Mouse (Mus musculus): ENCODE measurements around the gene Galnt2.

Galnt2 gene

DNA sequence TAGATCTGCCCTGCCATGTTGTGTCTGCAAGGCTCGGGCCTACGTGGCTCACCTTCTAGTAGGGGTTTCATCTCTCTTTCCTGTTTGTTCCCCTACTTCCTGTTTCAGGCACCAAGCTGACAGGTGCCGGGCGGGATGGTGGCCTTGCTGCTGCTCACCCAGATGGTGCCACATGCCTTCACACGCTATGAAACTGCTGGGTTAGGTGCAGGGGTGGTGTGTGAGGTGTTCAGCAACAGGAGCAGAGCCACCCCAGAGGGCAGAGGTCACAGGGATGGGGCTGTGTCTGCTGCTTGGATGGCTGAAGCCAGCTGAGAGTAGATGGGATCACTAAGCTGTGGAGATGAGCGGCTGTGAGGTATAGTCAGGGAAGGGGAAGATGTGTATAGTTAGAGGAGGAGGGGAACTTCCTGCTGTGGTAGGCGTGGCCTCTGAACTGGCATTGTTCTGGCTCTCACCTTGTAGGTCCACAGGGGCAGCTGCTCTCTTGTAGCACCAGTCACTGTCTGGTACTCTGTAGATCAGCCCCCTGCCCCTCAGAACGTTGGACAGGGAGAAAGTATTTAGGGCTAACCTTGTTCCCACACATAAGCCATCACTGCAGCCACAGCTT, 42.5 kb downstream of the Galnt2 start:
- no peak for DNase-seq

DNA sequence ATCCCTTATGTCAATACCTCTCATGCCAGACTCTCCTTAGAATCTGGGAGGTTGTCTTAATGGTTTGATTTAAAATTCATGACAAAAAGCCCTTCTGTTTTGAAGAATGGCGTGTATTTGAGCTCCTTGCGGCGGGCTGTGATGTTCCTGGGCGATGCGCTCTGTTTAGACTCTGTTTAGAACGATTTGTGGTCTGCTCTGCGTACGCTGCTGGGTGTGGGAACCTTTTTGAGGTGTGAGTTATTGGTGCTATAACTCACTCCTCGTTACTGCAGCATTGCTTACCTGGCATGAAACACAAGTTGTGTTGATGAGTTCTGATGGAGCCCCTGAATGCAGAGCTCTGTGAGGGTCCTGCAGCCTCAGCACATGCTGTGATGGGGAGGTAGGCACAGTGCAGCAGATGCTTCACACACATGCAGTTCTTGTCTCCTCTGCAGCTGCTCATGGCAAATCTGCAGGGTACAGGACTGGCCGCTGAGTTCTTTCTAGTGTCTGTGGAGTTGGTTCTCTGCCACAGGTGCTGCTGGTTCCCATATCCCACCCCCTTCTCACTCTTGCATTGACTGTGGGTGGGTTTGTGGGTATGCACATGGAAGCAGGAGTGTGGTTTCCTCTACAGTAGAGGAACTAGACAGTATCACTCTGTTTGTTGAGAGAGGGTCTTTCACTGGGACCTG, 43.4 kb downstream of the Galnt2 start:
- DNase-seq, result no peak

GRCm38 (mm10) chr8:124275377-124276071, 44.3 kb downstream of the Galnt2 start:
- no peak for DNase-seq

GRCm38 (mm10) chr8:124277951-124278910, 47.0 kb downstream of the Galnt2 start:
- peak in 1 of 2 experiments; percentile 52 for DNase-seq

DNA sequence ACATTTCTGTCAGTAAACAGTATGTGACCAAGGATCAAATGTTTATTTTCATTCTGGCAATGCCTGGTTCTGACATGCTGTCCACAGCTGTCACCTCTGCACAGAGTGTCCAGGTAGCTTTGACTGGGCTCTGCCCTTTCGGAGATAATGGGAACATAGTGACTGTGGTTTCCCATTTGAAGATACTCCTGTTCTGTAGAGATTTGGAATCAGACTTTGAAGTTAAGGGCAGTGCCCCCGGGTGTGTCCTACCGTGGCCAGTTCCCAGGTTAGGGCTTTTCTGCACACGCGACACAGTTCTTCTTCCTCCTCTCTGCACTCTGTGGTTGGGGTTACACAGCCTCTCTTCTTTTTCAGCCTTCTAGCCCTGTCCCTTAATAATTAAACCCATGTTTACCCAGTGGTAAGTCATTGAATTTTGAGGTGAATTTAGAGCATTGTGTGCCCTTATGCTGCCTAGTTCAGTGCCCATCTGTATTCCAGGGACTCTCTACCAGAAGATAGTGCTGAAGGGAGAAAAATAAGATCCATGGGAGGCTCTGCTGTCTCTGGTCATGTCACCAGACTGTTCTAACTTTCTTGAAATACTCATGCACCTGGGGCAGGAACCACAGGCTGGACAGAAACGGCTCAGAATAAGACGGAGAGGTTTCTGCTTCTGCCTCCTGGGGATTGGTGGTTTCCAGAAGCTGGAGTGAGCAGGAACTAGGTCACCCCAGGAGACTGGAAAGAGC, 47.9 kb downstream of the Galnt2 start:
- DNase-seq, result no peak

DNA sequence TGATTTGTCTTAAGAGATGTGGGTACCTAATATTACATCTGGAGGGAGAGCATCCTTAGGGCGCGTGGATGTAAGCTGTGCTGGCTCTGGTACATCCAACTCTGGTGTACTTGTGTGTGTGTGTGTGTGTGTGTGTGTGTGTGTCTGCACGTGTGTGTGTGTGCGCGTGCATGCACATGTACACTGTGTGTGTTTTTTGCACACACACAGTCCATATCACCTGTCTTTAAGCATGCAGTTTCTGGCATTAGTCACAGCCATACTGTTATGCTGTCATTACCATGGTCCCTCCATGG, 48.4 kb downstream of the Galnt2 start:
- DNase-seq, result no peak

DNA sequence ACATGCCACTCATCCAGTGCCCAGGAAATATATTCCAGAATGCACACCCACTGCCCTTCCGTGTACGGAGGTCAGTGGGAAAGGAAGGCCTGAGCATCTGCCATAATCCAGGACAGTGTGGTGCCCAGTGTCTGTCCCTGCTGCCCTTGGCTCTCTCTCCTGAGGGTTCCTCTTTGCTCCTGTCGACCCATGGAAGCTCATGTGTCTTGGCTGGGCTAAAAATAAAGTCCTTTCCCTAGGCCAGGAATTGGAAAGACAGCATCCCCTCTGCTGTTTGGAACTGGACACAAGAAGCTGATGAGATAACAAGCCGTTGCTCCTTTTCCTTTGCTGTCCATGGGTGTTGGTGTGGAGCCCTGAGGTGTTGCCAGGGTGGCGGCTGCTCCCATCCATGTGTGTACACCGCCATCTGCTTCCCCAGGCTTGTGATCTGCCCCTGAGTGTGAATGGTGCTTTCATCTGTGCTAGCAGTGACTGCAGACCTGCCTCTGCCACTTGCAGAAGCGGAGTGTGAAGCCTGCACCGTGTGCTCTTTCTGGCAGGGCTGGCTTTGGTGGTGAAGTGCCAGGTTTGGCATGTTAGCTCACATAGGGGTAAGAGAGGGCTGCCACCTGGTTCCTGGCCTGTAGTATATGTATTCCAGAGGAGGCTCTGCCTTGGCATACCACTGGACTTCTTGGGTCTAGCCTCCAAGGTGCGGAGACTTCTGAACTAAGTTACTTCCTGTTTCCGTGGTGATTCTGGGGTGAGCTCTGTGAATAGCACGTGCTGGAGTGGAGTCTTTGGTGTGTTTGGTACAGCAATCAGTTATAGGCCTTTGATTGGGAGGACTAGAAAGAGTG, 50.7 kb downstream of the Galnt2 start:
- peak; percentile 72 to 73 for DNase-seq

DNA sequence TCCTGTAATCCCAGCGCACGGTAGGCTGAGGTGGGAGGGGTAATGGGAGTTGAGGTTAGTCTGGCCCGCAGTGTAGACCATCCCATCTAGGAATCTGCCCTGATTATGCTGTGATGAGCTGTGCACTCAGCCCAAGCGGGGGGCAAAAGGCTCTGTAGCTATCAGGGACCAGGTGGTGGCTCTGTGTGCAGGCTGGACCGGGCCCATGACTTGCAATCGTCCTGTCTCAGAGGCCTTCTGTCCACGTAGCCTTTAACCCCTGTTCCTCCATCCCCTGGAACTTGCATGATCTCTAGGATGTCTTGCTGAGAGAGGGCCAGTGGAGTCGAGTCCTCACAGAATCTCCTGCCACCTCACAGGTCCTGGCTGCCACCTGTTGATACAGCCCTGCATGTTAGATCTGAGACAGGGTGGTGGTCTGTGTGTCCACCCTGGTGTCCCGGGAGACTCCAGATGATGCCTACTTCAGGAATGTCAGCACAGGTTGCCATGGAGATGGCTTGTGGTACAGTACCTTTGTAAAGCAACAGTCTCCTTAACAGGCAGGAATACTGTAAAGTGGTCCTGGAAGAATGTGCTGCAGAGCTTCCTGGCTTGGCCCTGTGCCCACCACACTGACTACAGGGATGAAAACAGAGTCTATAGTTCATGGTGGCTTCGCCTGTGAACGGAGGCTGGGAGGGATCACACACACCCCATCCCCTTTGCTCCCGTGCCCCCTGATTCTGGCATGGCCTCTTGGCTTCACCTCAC, 51.9 kb downstream of the Galnt2 start:
- peak in 1 of 2 experiments; percentile 71 for DNase-seq

DNA sequence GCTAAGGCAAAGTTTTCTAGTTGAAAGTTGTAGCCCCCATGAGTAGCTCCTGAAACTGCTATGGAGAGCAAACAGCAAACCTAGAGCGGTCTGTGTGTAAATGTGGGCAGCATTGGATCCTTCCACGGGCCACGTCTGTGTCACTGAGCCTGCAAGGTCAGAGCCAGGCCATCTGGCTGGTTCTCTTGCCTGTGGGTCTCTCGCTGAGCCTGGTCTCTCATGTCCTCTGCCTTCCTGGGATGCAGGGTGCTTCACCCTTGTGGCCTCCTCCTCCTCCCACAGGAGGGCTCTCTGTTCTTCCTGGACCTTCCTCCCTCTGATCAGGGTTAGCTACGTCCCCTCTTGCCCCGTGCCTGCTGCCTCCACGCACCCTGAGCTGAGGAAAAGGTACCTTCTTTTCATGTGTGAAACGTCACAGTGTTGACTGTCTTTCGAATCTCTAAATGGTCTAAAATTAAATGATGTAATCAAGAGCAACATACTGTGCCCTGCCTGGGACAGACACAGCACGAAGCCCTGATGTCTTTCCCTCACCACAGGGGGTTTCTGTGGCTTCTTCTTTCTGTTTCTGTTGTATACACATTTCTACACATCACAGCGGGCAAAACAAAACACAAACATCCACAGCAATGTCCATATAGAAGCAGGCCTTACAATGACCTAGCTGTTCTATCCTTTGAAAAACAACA, 52.6 kb downstream of the Galnt2 start:
- peak in 1 of 2 experiments; percentile 54 for DNase-seq

DNA sequence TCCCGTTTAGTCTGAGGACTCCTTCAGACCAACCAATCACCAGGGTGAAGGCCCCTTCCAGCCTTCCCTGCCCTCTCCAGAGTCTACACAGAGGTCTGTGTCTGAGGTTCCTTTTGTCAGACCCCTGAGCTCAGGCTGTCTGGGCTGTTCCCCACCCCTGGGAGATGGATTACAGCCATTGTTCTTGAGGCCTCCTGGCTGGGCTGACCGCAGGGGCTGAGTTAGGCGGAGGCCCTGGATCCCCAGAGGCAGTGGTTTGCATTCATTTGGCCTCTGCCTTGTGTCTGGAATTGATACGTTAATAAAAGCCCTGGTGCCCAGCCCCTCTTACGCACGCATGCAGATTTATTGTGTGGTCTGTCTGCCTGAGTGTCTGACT, 53.1 kb downstream of the Galnt2 start:
- peak in 1 of 2 experiments; percentile 23 for DNase-seq

DNA sequence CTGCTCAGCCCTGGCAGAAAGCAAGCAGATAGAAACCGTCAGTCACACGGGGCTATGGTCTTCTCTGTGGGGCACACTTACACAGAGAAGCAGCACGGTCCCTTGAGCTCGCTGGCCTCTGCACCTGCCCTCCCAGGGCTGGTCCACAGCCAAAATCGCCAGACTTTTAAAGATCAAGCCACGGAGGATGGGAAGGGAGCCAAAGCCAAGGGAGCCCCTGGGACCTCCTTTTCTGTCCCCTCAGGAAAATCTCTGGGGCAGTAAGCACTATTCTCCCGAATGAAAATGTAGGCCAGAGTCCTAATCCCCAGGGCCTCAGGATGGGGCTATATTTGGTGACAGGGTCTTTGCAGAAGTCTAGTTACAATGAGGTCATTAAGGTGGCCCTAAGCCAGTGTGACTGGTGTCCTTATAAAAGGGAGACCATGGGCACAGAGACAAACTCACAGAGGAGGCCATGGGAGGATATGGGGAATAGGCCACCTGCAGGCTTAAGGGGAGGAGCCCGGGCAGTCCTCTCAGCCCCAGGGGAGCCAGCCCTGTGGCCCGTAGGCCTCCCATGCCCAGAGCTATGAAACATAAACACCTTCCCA, 53.9 kb downstream of the Galnt2 start:
- peak; percentile 76 to 82 for DNase-seq

DNA sequence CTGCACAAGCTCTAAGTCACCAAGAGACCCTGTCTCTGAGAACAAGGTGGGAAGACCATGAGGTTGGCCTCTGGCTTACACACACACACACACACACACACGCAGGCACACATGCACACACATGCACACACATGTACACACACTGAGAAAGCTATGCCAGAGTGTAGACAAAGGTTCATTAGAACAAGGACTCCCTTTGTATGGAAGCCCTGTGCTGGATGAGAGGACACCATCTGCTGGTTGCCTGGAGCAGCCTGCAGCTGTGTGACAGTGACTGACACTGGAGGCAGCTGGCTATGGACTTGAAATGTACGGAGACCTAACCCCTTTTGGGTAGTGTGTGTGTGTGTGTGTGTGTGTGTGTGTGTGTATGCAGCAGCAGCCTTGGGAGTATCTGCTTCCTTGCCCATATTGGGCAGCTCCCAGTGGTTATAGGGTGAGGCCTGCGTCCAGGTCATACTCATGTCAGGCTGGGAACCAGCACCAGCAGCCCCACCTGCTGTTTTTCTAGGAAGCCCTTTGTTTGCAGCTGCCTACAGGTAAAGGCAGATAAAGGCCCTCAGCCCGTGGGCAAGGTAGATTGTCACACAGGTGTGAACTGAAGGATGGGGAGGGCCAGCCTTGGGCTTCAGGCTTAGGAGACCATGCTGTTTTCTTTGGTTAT, 55.4 kb downstream of the Galnt2 start:
- peak in 1 of 2 experiments; percentile 35 for DNase-seq

DNA sequence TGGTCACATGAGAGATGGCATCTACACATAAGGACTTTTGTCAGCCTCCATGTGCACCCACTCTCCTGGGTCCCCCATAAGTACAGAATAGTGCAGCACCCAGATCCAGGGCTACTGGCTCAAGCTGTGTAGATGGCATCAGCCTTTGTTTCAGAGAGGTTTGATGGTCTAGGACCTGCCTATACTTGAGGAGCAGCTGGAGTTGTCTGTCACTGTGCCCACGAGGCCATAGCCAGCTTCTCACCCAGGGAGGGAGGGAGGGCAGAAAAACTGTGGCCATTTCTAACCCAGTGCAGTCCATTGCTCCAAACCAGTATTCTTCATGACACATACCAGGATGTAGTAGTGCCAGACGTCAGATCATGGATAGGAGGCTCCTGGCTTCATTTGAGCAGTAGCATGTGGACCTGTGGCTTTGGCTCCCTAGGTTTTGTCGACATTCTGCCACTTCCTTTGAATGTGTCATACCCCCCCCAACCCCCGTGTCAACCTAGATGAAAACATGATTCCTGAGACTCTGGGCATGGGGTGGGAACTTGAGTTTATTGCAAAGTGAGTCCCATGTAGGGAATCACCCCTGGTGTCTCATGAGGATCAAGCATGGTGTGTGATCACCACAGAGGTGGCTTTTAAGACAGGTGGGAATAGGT, 57.1 kb downstream of the Galnt2 start:
- peak in 1 of 2 experiments; percentile 62 for DNase-seq

GRCm38 (mm10) chr8:124289481-124290050, 58.4 kb downstream of the Galnt2 start:
- peak in 1 of 2 experiments; percentile 73 for DNase-seq

GRCm38 (mm10) chr8:124290911-124291691, 59.9 kb downstream of the Galnt2 start:
- DNase-seq, result peak; percentile 61 to 74

DNA sequence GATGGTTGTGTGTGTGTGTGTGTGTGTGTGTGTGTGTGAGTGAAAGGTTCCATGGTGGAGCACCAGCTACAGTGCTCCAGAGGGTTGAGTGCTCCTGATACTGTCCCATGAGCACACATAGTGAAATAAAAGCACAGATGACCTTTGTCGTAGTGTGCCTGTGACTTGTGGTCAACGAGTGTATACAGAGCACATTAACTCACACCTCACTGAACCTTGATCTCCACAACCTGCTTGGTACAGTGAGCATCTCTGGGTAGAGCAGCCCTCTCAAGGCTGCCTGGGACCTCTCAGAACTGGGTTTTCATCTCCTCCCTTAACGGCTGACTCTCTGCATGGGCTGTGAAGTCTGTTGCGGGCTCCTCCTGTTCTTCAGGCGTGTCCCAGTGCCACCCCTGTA, 60.5 kb downstream of the Galnt2 start:
- DNase-seq, result no peak

DNA sequence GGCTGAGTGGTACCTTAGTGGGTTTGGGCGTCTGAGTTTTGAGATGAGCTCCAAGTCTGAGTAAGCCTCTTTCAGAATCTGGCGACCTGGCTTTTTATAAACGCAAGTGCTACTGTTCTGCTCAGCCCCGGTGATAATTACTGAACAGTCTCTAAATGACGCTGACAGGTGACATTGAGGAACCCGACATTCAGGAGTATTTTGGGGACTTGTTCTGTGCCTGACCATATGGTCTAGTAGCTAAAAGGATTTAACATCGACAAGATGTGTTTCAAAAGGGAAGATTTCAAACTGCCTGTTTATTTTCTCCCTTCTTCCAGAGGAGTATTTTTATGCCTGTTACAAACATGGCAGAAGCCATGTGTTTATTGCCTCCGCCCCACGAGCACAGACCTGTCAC, 61.8 kb downstream of the Galnt2 start:
- DNase-seq, result no peak
